Mouse (Mus musculus) lung, embryonic 15.5 days (tissue): Measurements from ENCODE around the gene Shank2. TPM values are rescaled to one million over a fixed set of nuclear protein-coding genes. Genes with fewer than 3 reads are reported as not detected.

Experiments used
- ATAC-seq: fragments of 200-750 bp; cut with Nextera tagmentation; 2 replicates; pipeline ENCODE4 v1.8.0; 2017; ENCODE audit warnings: moderate number of reproducible peaks, borderline replicate concordance; ENCODE audit not compliant: low FRiP score, low TSS enrichment; ENCODE audit errors: extremely low read depth
- H3K27ac ChIP-seq: fragments of 300-500 bp; sonication (generic); 2 replicates; pipeline ENCODE4 v1.5.1; 2015; ENCODE audit warnings: moderate library complexity, mild to moderate bottlenecking, inconsistent platforms
- H3K27me3 ChIP-seq: fragments of 300-500 bp; sonication (generic); 2 replicates; pipeline ENCODE4 v1.6.1; 2015; ENCODE audit warnings: inconsistent platforms
- H3K36me3 ChIP-seq: fragments of 300-500 bp; sonication (generic); 2 replicates; pipeline ENCODE4 v1.6.1; 2015; ENCODE audit warnings: inconsistent platforms
- H3K4me1 ChIP-seq: fragments of 300-500 bp; sonication (generic); 2 replicates; pipeline ENCODE4 v1.6.1; 2015; ENCODE audit warnings: inconsistent platforms
- H3K4me2 ChIP-seq: fragments of 300-500 bp; sonication (generic); 2 replicates; pipeline ENCODE4 v1.6.1; 2015; ENCODE audit warnings: inconsistent platforms, mild to moderate bottlenecking, moderate library complexity
- H3K4me3 ChIP-seq: fragments of 300-500 bp; sonication (generic); 2 replicates; pipeline ENCODE4 v1.5.1; 2015; ENCODE audit warnings: mild to moderate bottlenecking, inconsistent platforms
- H3K9ac ChIP-seq: fragments of 300-500 bp; sonication (generic); 2 replicates; pipeline ENCODE4 v1.6.1; 2015; ENCODE audit warnings: inconsistent platforms
- H3K9me3 ChIP-seq: fragments of 300-500 bp; sonication (generic); 2 replicates; pipeline ENCODE4 v1.6.1; 2016; ENCODE audit warnings: inconsistent platforms
- WGBS: fragments of 180-500 bp; shearing (Covaris S2); methylation state at CpG from one replicate; pipeline ENCODE4 v1.1.7; 2015; 5-methylcytosine and 5-hydroxymethylcytosine counted together
- polyA plus RNA-seq: library from polyadenylated mRNA; unstranded; fragments of >200 nt; fragmentation: Nextera tagmentation; extraction: Ambion mirVana; gene quantifications from 2 replicates; pipeline ENCODE4 v1.2.1, GENCODE M21; 2015

Shank2 gene
- polyA plus RNA-seq, 1 experiment from 2014 or later = 1.8 TPM

DNA sequence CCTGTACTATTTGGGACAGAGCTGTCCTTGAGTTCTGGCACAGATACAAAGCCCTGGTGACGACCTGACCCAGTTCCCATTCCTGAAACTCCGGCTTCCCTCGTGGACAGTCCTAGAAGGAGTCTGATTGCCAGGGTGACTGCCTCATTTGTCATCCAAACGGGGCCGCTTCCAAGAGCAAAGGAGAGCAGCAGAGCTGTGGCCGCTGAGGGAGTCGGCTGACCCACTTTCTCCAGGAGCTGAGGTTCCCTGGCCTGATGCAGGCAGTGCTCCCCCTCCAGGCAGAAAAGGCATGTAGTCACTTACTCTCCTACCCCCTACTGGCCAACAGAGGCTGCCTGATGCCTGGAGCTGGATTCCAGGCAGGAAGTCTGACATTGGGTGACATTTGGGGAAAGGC, 206.1 kb downstream of the Shank2 start:
- H3K4me1 ChIP-seq = no peaks in the 10 kb centered on the region
- no peaks in the 10 kb centered on the region for H3K36me3 ChIP-seq
- H3K4me3 ChIP-seq = no peak overlapping the region
- no peak overlapping the region for H3K9ac ChIP-seq
- no peaks in the 10 kb centered on the region for H3K27me3 ChIP-seq
- 17% methylated on average over 7 of the region's 7 CpGs for WGBS
- H3K9me3 ChIP-seq = no peaks in the 10 kb centered on the region
- ATAC-seq = no peak
- H3K4me2 ChIP-seq = no peak overlapping the region
- H3K27ac ChIP-seq = no peak overlapping the region

DNA sequence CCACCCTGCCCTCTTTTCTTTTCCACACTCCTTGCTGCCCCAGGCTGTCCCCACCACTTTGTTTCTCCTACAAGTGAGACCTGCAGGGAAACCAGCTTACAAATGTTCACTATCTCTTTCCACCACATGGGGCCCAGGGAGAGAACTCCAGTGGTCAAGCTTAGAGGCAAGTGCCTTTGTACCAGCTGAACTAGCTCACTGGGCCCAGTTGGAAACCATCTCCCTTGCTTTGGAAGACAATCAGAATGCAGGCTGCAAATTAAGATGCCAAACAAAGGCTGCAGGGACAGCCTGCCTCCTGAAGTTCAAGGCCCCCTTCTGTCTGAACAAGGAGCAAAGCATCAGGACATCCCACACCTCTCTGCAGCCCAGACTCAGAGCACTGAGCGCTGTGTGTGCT, 206.9 kb downstream of the Shank2 start:
- WGBS = 69% methylated on average over 1 of the region's 1 CpGs

DNA sequence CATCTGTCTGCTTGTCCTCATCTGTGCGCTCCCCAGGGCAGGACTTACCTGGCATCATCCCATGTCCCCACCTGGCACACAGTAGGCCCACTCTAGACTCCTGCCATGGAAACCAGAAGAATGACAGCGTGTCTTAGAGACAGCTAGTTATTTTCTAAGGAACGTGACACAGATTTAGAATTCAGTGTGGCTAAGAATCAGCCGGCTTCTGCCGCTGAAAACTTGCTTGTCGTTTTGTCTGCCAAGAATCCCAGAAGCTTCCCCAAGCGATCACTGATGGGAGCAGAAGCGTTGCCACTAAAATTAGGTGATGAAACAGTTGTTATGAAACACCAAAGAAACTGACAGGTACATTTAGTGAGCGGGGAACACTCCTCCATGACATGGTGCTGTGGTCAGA, 208.8 kb downstream of the Shank2 start:
- no peaks in the 10 kb centered on the region for H3K4me1 ChIP-seq
- no peaks in the 10 kb centered on the region for H3K27me3 ChIP-seq
- no peak for ATAC-seq
- no peak overlapping the region for H3K4me2 ChIP-seq
- no peak overlapping the region for H3K4me3 ChIP-seq
- WGBS = 69% methylated on average over 9 of the region's 9 CpGs
- no peak overlapping the region for H3K9ac ChIP-seq
- no peaks in the 10 kb centered on the region for H3K9me3 ChIP-seq
- no peaks in the 10 kb centered on the region for H3K36me3 ChIP-seq
- no peak overlapping the region for H3K27ac ChIP-seq

More for the DNA sequence above, 206.9 kb downstream of the Shank2 start:
- no peak overlapping the region for H3K27ac ChIP-seq
- H3K27me3 ChIP-seq = no peaks in the 10 kb centered on the region
- no peak overlapping the region for H3K9ac ChIP-seq
- no peak for ATAC-seq
- H3K4me3 ChIP-seq = no peak overlapping the region
- no peaks in the 10 kb centered on the region for H3K36me3 ChIP-seq
- no peaks in the 10 kb centered on the region for H3K9me3 ChIP-seq
- no peak overlapping the region for H3K4me2 ChIP-seq
- H3K4me1 ChIP-seq = no peaks in the 10 kb centered on the region

DNA sequence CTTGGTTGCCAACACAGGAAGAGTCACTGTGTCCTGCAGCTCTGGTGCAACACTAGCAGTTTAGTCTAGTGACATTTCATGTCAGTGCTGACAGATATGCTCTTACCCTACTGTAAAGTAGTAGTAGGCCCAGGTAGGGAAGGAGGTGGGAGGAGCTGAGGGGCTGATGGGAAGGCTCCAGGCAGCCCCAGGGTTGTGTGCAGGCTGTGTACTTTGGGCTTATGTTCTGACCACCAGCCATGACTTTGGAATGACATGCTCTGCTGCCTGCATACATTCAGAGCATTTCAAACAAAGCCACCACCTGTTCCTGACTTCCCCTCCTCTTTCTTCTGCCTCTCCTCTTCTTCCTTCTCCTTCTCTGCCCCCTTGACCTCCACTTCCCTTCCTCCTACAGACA, 211.0 kb downstream of the Shank2 start:
- Histone ChIP-seq H3K4me2 (no peak overlapping the region), H3K9ac (no peak overlapping the region), H3K27me3 (no peaks in the 10 kb centered on the region), H3K9me3 (no peaks in the 10 kb centered on the region), H3K4me1 (no peaks in the 10 kb centered on the region), H3K27ac (no peak overlapping the region), H3K36me3 (no peaks in the 10 kb centered on the region), H3K4me3 (no peak overlapping the region)
- no peak for ATAC-seq

DNA sequence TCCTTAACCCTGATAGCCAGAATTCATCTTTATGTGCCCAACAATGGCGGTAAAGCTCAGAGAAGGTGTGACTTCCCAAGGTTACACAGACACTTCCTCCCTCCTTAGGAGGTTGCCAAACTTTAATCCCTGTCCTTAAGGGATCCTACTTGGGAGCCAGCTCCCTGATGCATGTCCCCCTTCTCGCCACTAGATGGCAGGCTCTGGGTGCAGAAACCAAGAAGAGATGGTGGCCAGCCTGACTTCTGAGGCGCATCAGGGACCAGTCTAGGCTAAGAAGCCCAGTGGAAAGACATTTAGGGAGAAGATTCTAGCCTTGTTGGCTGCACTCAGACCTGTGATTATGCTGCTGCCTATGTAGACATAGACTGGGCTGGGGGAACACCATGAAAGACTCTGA, 215.5 kb downstream of the Shank2 start:
- H3K27me3 ChIP-seq = no peaks in the 10 kb centered on the region
- 2% methylated on average over 3 of the region's 3 CpGs for WGBS
- ATAC-seq = no peak
- H3K4me1 ChIP-seq = no peaks in the 10 kb centered on the region
- H3K4me2 ChIP-seq = no peak overlapping the region
- no peaks in the 10 kb centered on the region for H3K36me3 ChIP-seq
- H3K27ac ChIP-seq = no peak overlapping the region
- no peak overlapping the region for H3K4me3 ChIP-seq
- H3K9me3 ChIP-seq = no peaks in the 10 kb centered on the region
- H3K9ac ChIP-seq = no peak overlapping the region

DNA sequence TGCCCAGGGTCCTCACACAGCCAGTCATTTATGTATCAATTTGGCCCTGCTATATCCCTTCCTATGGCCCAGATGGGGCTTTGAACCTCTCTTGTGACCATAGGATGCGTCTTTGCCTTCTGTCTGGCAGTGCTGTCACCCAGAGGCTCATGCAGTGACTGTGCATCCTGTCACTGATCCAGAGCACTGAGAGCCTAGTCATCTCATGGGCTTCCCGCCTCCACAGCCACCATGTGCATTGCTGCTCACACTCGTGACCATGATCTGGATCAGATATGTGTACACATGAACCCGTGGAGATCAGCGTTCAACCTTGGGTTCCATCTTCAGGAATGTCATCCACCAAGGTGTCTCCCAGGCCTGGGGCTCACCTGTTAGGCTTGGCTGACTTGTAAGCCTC, 227.0 kb downstream of the Shank2 start:
- no peak overlapping the region for H3K4me3 ChIP-seq
- H3K9ac ChIP-seq = no peak overlapping the region
- no peaks in the 10 kb centered on the region for H3K27me3 ChIP-seq
- no peak overlapping the region for H3K27ac ChIP-seq
- 79% methylated on average over 5 of the region's 5 CpGs for WGBS
- ATAC-seq = no peak
- H3K4me1 ChIP-seq = no peaks in the 10 kb centered on the region
- no peaks in the 10 kb centered on the region for H3K9me3 ChIP-seq
- H3K36me3 ChIP-seq = no peaks in the 10 kb centered on the region
- no peak overlapping the region for H3K4me2 ChIP-seq

DNA sequence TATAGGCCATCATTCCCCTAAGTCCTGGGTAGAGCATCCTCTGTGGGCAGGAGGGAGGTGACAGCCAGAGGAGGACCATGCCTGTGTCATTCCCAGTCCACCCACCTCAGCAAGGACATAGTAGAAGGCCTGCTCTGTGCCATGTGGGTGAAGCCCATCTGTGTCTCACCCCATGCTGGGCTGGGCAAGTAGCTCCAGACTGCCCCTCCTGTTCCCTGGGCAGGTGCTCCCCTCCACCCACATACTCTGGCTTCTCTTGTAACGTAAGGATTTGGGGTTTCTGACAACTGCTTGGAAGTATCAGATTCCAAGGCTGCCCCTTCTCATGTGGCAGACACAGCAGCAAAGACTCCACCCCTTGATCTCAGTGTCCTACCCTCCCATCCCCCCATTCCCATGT, 227.7 kb downstream of the Shank2 start:
- 23% methylated on average over 1 of the region's 1 CpGs for WGBS
- H3K36me3 ChIP-seq = no peaks in the 10 kb centered on the region
- H3K27me3 ChIP-seq = no peaks in the 10 kb centered on the region
- no peak for ATAC-seq
- no peak overlapping the region for H3K4me3 ChIP-seq
- no peaks in the 10 kb centered on the region for H3K4me1 ChIP-seq
- H3K4me2 ChIP-seq = no peak overlapping the region
- no peak overlapping the region for H3K27ac ChIP-seq
- H3K9me3 ChIP-seq = no peaks in the 10 kb centered on the region
- no peak overlapping the region for H3K9ac ChIP-seq

DNA sequence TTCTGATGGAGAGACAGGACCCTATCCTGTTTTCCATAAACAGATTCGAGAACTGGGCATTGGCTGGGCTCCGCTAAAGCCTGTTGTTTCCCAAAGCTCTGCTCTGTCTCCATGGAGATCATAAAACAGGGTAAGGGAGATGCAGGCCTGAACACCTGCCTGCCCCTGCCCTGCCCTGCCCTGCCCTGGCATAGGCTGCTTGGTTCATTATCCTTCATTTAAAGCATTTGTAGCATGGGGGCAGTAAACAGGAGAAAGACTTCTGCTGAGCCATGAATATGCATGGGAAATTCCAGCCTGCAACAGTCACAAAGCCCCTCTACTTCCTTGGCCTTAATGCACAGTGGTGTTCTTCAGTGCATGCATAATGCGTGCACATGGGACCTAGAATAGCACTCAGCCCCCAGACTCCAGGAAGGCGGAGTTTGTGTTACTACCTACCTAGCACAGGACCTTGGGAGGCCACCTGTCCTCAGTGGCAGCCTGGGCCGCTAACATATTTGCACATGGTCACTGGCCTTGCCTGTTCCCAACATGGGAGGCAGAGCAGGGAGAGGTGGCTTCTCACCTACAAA, 230.5 kb downstream of the Shank2 start:
- Histone ChIP-seq H3K4me3 (no peak overlapping the region), H3K27me3 (no peaks in the 10 kb centered on the region), H3K4me1 (0 out of 2 replicates have a peak, but pooled peaks cover 3% of the 10 kb centered on the region), H3K4me2 (no peak overlapping the region), H3K9me3 (no peaks in the 10 kb centered on the region), H3K27ac (no peak overlapping the region), H3K36me3 (no peaks in the 10 kb centered on the region), H3K9ac (no peak overlapping the region)
- ATAC-seq = no peak
- WGBS = 64% methylated on average over 5 of the region's 5 CpGs

DNA sequence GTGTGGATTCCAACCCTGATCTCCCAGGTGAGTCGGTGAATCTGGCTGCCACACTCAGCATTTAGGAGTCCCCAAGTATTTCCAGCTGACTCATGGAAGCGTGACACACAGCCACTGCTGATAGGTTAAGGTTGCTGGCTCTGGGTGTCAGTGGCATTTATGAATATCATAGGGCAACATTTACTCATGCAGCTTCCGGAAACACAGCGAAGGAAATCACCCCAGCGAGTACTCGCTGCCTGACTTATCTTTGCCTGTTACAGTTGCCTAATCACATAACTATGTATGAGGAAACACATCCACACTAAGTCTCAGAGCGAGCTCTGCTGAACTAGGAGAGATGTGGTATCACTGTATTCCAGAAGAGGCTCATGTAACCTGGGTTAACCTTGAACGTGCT, 231.8 kb downstream of the Shank2 start:
- Histone ChIP-seq H3K4me1 (0 out of 2 replicates have a peak, but pooled peaks cover 3% of the 10 kb centered on the region), H3K27me3 (no peaks in the 10 kb centered on the region), H3K9ac (no peak overlapping the region), H3K4me2 (no peak overlapping the region), H3K27ac (no peak overlapping the region), H3K4me3 (no peak overlapping the region), H3K9me3 (no peaks in the 10 kb centered on the region), H3K36me3 (no peaks in the 10 kb centered on the region)
- no peak for ATAC-seq
- 47% methylated on average over 8 of the region's 8 CpGs for WGBS

DNA sequence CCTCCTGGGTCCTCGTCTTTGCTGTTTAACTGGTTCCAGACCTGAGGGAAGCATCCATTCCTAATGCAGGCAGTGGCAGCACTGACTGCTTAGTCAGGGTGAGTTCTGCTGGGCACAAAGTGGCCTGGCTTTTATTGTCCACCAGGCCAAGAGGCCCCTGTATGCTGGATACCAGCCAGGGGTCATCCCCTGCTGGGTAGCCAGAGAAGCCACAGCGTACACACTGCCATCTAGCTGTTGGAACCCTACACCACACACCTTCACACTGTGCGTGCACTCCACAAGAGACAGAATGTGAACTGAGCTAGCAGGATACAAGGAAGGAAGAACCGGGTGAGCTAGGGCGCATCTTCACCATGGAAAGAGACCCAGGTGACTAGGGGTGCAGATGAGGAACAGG, 233.1 kb downstream of the Shank2 start:
- Histone ChIP-seq H3K9ac (no peak overlapping the region), H3K36me3 (no peaks in the 10 kb centered on the region), H3K9me3 (no peaks in the 10 kb centered on the region), H3K4me1 (0 out of 2 replicates have a peak, but pooled peaks cover 3% of the 10 kb centered on the region), H3K4me2 (no peak overlapping the region), H3K27ac (no peak overlapping the region), H3K27me3 (no peaks in the 10 kb centered on the region), H3K4me3 (no peak overlapping the region)
- ATAC-seq = no peak
- WGBS = 52% methylated on average over 5 of the region's 5 CpGs

DNA sequence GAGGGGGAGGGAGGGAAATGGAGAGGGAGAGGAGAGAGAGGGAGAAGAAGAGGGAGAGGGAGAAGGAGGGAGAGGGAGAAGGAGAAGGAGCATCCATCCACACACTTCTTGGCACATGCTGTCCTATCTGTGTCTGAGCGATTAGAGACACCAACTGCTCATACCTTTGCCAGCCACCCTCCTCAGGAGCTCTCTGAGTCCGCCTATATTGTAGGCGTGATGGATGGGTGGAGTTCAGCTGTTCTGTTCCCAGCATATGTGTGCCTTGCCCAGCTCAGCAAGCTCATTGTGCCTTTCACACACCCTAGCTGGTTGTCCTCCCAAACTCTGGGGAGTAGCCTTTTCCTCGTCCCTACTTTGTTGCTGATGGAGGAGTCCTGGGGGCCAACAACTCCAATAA, 233.8 kb downstream of the Shank2 start:
- H3K4me1 ChIP-seq = 0 out of 2 replicates have a peak, but pooled peaks cover 3% of the 10 kb centered on the region
- no peak overlapping the region for H3K4me3 ChIP-seq
- no peak overlapping the region for H3K27ac ChIP-seq
- H3K9me3 ChIP-seq = no peaks in the 10 kb centered on the region
- no peaks in the 10 kb centered on the region for H3K27me3 ChIP-seq
- WGBS = 69% methylated on average over 4 of the region's 4 CpGs
- no peak overlapping the region for H3K9ac ChIP-seq
- no peaks in the 10 kb centered on the region for H3K36me3 ChIP-seq
- ATAC-seq = no peak
- H3K4me2 ChIP-seq = no peak overlapping the region

DNA sequence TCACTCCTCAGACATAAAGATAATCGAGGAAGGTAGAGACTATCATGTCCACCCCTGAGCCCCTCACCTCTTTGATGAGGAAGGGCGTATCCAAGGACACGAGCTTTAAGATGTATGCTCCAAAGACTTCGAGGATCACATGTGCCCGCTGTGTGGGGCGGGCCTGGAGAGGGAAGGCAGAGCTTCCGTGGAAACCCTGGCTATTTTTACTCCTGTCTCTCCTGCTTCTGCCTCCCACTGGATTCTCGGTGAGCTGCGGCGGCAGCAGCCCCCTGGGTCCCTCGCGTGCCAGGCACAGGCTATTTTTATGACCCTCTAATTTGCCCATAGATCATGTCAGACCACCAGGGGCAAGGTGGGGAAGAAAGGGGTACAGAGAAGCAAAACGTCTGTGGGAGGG, 235.1 kb downstream of the Shank2 start:
- no peaks in the 10 kb centered on the region for H3K9me3 ChIP-seq
- 0 out of 2 replicates have a peak, but pooled peaks cover 3% of the 10 kb centered on the region for H3K4me1 ChIP-seq
- H3K27me3 ChIP-seq = no peaks in the 10 kb centered on the region
- H3K4me2 ChIP-seq = no peak overlapping the region
- 74% methylated on average over 13 of the region's 13 CpGs for WGBS
- no peak for ATAC-seq
- no peaks in the 10 kb centered on the region for H3K36me3 ChIP-seq
- no peak overlapping the region for H3K4me3 ChIP-seq
- no peak overlapping the region for H3K27ac ChIP-seq
- H3K9ac ChIP-seq = no peak overlapping the region

DNA sequence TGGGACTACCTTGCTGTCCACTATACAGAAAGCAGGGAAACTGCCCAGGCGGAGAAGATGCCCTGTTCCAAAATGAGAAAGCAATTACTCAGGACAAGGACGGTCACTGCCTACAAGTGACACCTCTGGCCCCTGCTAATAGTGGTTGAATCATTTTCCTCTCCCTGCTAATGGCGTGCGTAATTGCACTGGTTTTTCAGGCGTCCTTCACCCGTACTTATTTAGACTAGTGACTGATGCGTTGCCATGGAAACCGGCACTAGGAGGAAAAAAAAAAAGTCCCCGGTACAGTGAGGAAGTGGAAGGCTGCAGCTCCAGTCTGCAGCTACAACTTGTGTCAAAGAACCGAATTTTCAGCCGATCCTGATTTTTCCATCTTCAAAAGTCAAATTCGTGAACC, 236.7 kb downstream of the Shank2 start:
- Histone ChIP-seq H3K9me3 (no peaks in the 10 kb centered on the region), H3K9ac (no peak overlapping the region), H3K4me3 (no peak overlapping the region), H3K27me3 (no peaks in the 10 kb centered on the region), H3K27ac (no peak overlapping the region), H3K4me1 (0 out of 2 replicates have a peak, but pooled peaks cover 3% of the 10 kb centered on the region), H3K36me3 (no peaks in the 10 kb centered on the region), H3K4me2 (no peak overlapping the region)
- 21% methylated on average over 12 of the region's 12 CpGs for WGBS
- no peak for ATAC-seq
